Mouse (Mus musculus): ENCODE results near the gene Pgc.

Gene Pgc

DNA sequence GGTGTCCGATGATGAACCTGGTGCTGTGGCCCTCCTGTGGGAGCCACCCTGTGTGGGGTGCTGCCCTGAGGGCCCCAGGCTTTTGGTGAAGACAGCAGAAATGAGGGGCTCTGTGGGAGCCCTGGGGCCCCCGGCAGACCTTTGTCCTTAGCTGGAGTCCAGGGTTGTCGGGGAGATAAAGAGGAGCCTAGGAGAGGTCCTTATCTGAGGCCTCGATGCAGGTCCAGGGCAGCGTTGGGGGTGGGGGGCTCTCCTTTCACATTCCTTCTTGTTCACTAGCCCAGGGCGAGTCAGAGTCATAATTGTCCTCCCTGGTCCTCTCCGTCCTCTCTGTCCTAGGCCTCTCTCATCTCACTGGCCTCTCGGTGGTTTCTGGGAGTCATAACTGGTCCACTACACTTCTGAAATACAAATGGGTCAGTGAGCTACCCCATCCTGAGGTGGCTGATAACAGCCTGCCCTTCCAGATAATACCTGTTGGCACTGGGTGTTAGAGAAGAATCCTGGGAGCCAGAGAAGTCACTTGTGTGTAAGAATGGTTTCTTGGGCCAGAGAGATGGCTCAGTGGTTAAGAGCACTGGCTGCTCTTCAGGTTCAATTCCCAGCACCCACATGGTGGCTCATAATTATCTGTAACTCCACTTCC lies 26.6 kb downstream of the Pgc start:
- no peak for DNase-seq

GRCm38 (mm10) chr17:47754246-47754645 lies 27.6 kb downstream of the Pgc start:
- DNase-seq = no peak

DNA sequence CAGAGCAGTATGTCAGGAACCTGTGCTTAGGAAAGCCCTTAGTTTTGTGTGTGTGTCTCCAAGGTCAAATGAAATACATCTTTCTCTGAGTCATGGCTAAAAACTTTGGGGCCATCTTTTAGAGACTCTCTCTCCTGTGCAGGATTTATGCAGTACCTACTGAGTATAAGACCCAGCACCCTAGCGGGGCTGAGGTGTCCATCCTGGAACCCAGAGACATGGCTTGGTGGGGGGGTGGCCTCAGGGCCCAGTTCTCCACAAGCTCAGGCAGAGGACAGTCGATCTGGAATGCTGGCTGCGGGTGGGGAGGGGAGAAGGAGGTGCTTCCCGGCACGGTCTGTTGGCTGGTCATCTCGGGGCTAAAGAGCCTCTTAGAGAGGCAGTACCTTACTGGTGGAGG lies 29.7 kb downstream of the Pgc start:
- DNase-seq = no peak

GRCm38 (mm10) chr17:47757056-47757610 lies 30.5 kb downstream of the Pgc start:
- no peak for DNase-seq

GRCm38 (mm10) chr17:47759702-47760410 lies 33.2 kb downstream of the Pgc start:
- DNase-seq = peak; percentile 78

GRCm38 (mm10) chr17:47762028-47762427 lies 35.4 kb downstream of the Pgc start:
- DNase-seq = no peak

GRCm38 (mm10) chr17:47762518-47763340 lies 36.1 kb downstream of the Pgc start:
- DNase-seq = peak; percentile 70

DNA sequence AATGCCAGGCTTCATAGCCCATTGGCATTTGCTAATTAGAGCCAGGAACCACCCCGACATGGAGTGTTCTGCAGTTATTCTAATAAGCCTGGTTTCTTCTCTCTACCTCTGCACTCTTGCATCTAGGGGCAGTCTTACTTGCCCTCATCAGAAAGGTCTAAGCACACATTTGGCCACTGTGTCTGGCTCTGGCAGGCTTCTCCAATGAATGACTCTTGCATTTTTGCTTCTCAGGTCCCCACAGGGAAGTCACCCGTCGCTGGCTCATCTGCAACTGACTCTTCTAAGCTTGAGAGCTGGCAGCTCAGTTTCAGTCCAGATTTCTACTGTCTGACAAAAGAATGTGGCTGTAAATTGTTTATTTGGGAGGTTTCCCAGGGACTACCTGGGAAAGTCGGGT lies 39.3 kb downstream of the Pgc start:
- no peak for DNase-seq

GRCm38 (mm10) chr17:47766407-47767043 lies 39.9 kb downstream of the Pgc start:
- no peak for DNase-seq

- DNase-seq = no peak
These were observed 40.4 kb downstream of the Pgc start for GRCm38 (mm10) chr17:47767081-47767455.

GRCm38 (mm10) chr17:47767456-47768141 lies 41.0 kb downstream of the Pgc start:
- DNase-seq = no peak

- no peak for DNase-seq
These were observed 42.1 kb downstream of the Pgc start for GRCm38 (mm10) chr17:47768707-47769276.

- DNase-seq = no peak
These were observed 43.0 kb downstream of the Pgc start for GRCm38 (mm10) chr17:47769389-47770299.

- DNase-seq = no peak
These were observed 47.0 kb downstream of the Pgc start for GRCm38 (mm10) chr17:47773604-47774003.

DNA sequence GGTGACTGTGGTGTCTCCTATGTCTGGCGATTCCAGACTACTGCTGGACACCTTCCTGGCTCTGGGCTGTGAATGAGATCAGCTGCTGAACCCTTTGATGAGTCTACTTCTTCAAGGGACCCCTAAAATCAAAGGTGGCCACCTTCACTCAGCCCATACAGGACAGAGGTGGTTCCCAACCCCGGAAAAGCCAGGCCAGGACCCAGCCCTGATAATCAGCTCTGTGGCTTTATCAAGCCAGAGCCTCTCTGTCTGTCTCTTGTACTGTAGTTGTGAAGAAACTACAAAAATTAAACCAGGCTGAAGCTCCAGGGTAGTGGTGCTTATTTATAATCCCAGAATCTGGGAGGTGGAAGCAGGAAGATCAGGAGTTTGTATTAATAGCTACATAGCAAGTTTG lies 50.5 kb downstream of the Pgc start:
- no peak for DNase-seq

DNA sequence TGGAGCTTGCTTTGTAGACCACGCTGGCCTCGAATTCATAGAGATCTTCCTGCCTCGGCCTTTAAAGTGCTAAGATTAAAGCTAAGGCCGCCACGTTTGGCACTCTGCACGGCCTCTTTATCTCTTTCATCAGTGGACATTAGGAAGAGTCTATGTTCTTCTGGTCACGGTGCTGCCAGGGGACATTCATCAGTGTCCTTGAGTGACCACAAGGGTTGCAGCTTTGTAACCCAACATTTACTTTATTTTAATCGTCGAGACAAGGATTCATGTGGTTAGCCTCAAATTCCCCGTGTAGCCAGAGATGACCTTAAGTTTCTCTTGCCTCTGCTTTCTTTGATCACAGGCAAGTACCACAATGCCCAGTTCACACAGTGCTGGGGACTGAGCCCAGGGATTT lies 53.8 kb downstream of the Pgc start:
- DNase-seq = no peak

- DNase-seq = no peak
These were observed 55.8 kb downstream of the Pgc start for GRCm38 (mm10) chr17:47782486-47782885.

GRCm38 (mm10) chr17:47783445-47784223 lies 57.0 kb downstream of the Pgc start:
- DNase-seq = no peak

Data from cerebellum, adult 9-10 months (tissue).